In the genomic region with DNA sequence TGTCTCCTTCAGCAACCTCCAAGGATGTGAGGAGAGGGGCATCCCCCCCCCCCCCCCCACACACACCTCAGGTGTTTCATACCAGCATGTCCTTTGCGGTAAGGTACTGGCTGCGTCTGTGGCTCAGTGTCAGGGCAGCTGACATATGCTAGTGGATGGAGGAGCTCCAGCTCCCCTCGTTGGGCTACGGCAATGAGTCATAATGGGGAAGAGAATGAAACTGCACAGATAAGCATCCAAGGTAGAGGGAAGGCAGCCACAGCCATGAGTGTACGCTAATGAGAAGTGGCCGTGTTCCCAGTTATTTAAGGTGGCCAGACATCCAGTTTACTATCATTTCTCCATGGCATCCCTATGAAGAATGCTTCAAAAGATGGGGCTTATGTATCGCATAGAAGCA, we compare ENCODE assay signal across 29 mouse cellular contexts. TPM values are rescaled to one million over a fixed set of nuclear protein-coding genes. Genes with fewer than 3 reads are reported as not detected.
DNase-seq lines count a peak whose midpoint lies in the region; ATAC-seq and TF ChIP-seq lines count a peak whose summit lies in the region.
"Had no signal": no experiment of that assay in that cellular context is flagged by ENCODE, and none has a peak within 500 bp of the region (broad histone marks: within the 10 kb centered on the region; RNA-seq: fewer than 3 reads in every experiment).

No protein-coding gene starts in this region.

- H3K27ac ChIP-seq in intestine, postnatal 0 days (ENCODE audit: low read depth, low read length): no peak overlapping the region
- H3K27ac ChIP-seq: embryonic facial prominence, embryonic 12.5 days; intestine, embryonic 15.5 days; left cerebral cortex, adult 2 months; limb, embryonic 13.5 days; lung, embryonic 15.5 days; midbrain, embryonic 10.5 days; midbrain, embryonic 15.5 days had no signal

- WGBS in intestine, postnatal 0 days: 86% methylated on average over 7 of the region's 7 CpGs

- no peak for DNase-seq in frontal cortex, postnatal 36 days (ENCODE audit: low spot score in 2 of 2)
- DNase-seq in MN1 (ENCODE audit: low spot score): peak; percentile 26
- peak; percentile 39 to 50 for DNase-seq in cerebellum, adult 18-20 months
- peak; percentile 22 to 35 for DNase-seq in cerebellum, postnatal 14 days
- no peak for DNase-seq in spleen, adult 18-20 months
- DNase-seq in frontal cortex, postnatal 10 days (ENCODE audit: low spot score in 2 of 2): no peak
- DNase-seq: adrenal gland, postnatal 36 days; embryo, embryonic 11 days; gastrocnemius, postnatal 10 days; heart, postnatal 14 days; kidney, adult 9 months; kidney, postnatal 10 days; layer of hippocampus, adult 9-11 months; right cerebral cortex, postnatal 25 days had no signal

- no peak overlapping the region for H3K4me2 ChIP-seq in intestine, postnatal 0 days (replicated peaks; ENCODE audit: low read depth)
- H3K4me2 ChIP-seq: embryonic facial prominence, embryonic 12.5 days; intestine, embryonic 15.5 days; limb, embryonic 13.5 days; liver, embryonic 11.5 days; lung, embryonic 15.5 days; midbrain, embryonic 15.5 days had no signal

- no peaks in the 10 kb centered on the region for H3K36me3 ChIP-seq in intestine, postnatal 0 days (ENCODE audit: control insufficient read depth, insufficient read depth)
- H3K36me3 ChIP-seq: embryonic facial prominence, embryonic 12.5 days; intestine, embryonic 15.5 days; limb, embryonic 13.5 days; lung, embryonic 15.5 days; midbrain, embryonic 10.5 days; midbrain, embryonic 15.5 days had no signal

- H3K4me3 ChIP-seq in intestine, postnatal 0 days (ENCODE audit: low read depth, low read length): no peak overlapping the region
- H3K4me3 ChIP-seq: embryonic facial prominence, embryonic 12.5 days; intestine, embryonic 15.5 days; left cerebral cortex, adult 2 months; limb, embryonic 13.5 days; lung, embryonic 15.5 days; midbrain, embryonic 10.5 days; midbrain, embryonic 15.5 days had no signal

- no peak for TF ChIP-seq CTCF in intestine, postnatal 0 days (IDR thresholded peaks at IDR 0.05; ENCODE audit: low read depth)

- H3K27me3 ChIP-seq in intestine, postnatal 0 days (replicated peaks; ENCODE audit: control insufficient read depth, insufficient read depth, low read length): no peaks in the 10 kb centered on the region
- H3K27me3 ChIP-seq: embryonic facial prominence, embryonic 12.5 days; intestine, embryonic 15.5 days; limb, embryonic 13.5 days; lung, embryonic 15.5 days; midbrain, embryonic 15.5 days had no signal

- ATAC-seq in frontal cortex, adult (ENCODE audit: low TSS enrichment): peak; percentile 56
- ATAC-seq in intestine, postnatal 0 days: no peak
- ATAC-seq: forebrain, embryonic 14.5 days; hindbrain, embryonic 16.5 days; intestine, embryonic 15.5 days; midbrain, embryonic 15.5 days had no signal

- H3K4me1 ChIP-seq in intestine, postnatal 0 days (replicated peaks; ENCODE audit: control insufficient read depth, insufficient read depth, low read length): no peaks in the 10 kb centered on the region
- H3K4me1 ChIP-seq: embryonic facial prominence, embryonic 12.5 days; intestine, embryonic 15.5 days; lung, embryonic 15.5 days; midbrain, embryonic 10.5 days had no signal

- no peaks in the 10 kb centered on the region for H3K9me3 ChIP-seq in intestine, postnatal 0 days (ENCODE audit: control insufficient read depth)
- H3K9me3 ChIP-seq: embryonic facial prominence, embryonic 12.5 days; intestine, embryonic 15.5 days; limb, embryonic 13.5 days; lung, embryonic 15.5 days; midbrain, embryonic 10.5 days; midbrain, embryonic 15.5 days had no signal

- no peak overlapping the region for H3K9ac ChIP-seq in intestine, postnatal 0 days (ENCODE audit: low read depth, low read length)
- H3K9ac ChIP-seq: embryonic facial prominence, embryonic 12.5 days; intestine, embryonic 15.5 days; limb, embryonic 13.5 days; lung, embryonic 15.5 days; midbrain, embryonic 15.5 days had no signal

RNA-seq across cellular contexts. Expression of a gene that starts 32.2 kb away (rescaled TPM):
- 0.07 TPM in 1 of 2 replicates, not detected in the other for polyA plus RNA-seq in intestine, postnatal 0 days (2015; fragmentation: Nextera tagmentation; extraction: Ambion mirVana)
- polyA plus RNA-seq: gonadal fat pad, adult 2 months; intestine, embryonic 15.5 days; large intestine, adult 2 months; liver, embryonic 16.5 days had no signal

Comparison
In these comparisons a context has a peak if more than half of its experiments do, and no peak if none do; other contexts are left out.
1. DNase-seq: peak in MN1 (single experiment), cerebellum, adult 18-20 months (2 of 2) and cerebellum, postnatal 14 days (2 of 2); none in frontal cortex, postnatal 36 days (0 of 2), spleen, adult 18-20 months (0 of 2) and frontal cortex, postnatal 10 days (0 of 2).